Mouse (Mus musculus) kidney, adult 11 months (tissue): ENCODE data around the gene Smtnl1.

Source experiments
- DNase-seq: peaks from one replicate; pipeline ENCODE4 v3.0.0; 2022

The Smtnl1 gene

GRCm38 (mm10) chr2:84822552-84822951, at the start of gene Smtnl1:
Gene Smtnl1 (minus strand): TSS chr2:84822652.
- DNase-seq: no peak

- no peak for DNase-seq
Measured at GRCm38 (mm10) chr2:84870623-84871160, 48.2 kb upstream of the Smtnl1 start.

GRCm38 (mm10) chr2:84868977-84869376, 46.5 kb upstream of the Smtnl1 start:
- no peak for DNase-seq

- peak; percentile 42 for DNase-seq
Measured at GRCm38 (mm10) chr2:84868521-84868943, 46.1 kb upstream of the Smtnl1 start.

GRCm38 (mm10) chr2:84865616-84866571, 43.4 kb upstream of the Smtnl1 start:
- no peak for DNase-seq

- DNase-seq: no peak
Measured at GRCm38 (mm10) chr2:84862231-84862630, 39.8 kb upstream of the Smtnl1 start.

GRCm38 (mm10) chr2:84861430-84861829, 39.0 kb upstream of the Smtnl1 start:
- no peak for DNase-seq

GRCm38 (mm10) chr2:84859991-84860780, 37.7 kb upstream of the Smtnl1 start:
- no peak for DNase-seq

GRCm38 (mm10) chr2:84858551-84858950, 36.1 kb upstream of the Smtnl1 start:
- no peak for DNase-seq

- DNase-seq: peak; percentile 37
Measured at GRCm38 (mm10) chr2:84855732-84856131, 33.3 kb upstream of the Smtnl1 start.

GRCm38 (mm10) chr2:84851130-84852040, 28.9 kb upstream of the Smtnl1 start:
- DNase-seq: peak; percentile 84

- DNase-seq: no peak
Measured at GRCm38 (mm10) chr2:84850407-84851129, 28.1 kb upstream of the Smtnl1 start.

- DNase-seq: no peak
Measured at GRCm38 (mm10) chr2:84845226-84845625, 22.8 kb upstream of the Smtnl1 start.

- no peak for DNase-seq
Measured at GRCm38 (mm10) chr2:84843654-84844053, 21.2 kb upstream of the Smtnl1 start.

- no peak for DNase-seq
Measured at GRCm38 (mm10) chr2:84841905-84842304, 19.5 kb upstream of the Smtnl1 start.

- no peak for DNase-seq
Measured at GRCm38 (mm10) chr2:84840748-84841563, 18.5 kb upstream of the Smtnl1 start.

GRCm38 (mm10) chr2:84840016-84840747, 17.7 kb upstream of the Smtnl1 start:
- peak; percentile 43 for DNase-seq

- DNase-seq: no peak
Measured at GRCm38 (mm10) chr2:84838993-84839980, 16.8 kb upstream of the Smtnl1 start.

GRCm38 (mm10) chr2:84838593-84838949, 16.1 kb upstream of the Smtnl1 start, which contains the start of gene Slc43a1:
Gene Slc43a1 (plus strand): TSS chr2:84838850.
- no peak for DNase-seq
